Comparison of ENCODE assay signal across 18 mouse cellular contexts in genomic region chr1:106208581-106208980, GRCm38 (mm10). TPM values are rescaled to one million over a fixed set of nuclear protein-coding genes. Genes with fewer than 3 reads are reported as not detected.
DNase-seq lines count a peak whose midpoint lies in the region.
"Had no signal": no experiment of that assay in that cellular context is flagged by ENCODE, and none has a peak within 500 bp of the region (broad histone marks: within the 10 kb centered on the region; RNA-seq: fewer than 3 reads in every experiment).

No protein-coding gene starts in this region.

- peaks cover 20% of the 10 kb centered on the region for H3K4me1 ChIP-seq in brown adipose tissue, adult 24 weeks (ENCODE audit: control insufficient read depth, insufficient read depth, insufficient read length, low read length)

- H3K4me3 ChIP-seq in brown adipose tissue, adult 24 weeks (ENCODE audit: insufficient read depth, low read depth, low read length): no peak overlapping the region
- H3K4me3 ChIP-seq: heart, embryonic 13.5 days; hindbrain, embryonic 12.5 days; hindbrain, embryonic 15.5 days had no signal

- peak; percentile 25 for DNase-seq in embryo, embryonic 10 days (ENCODE audit: low spot score)
- DNase-seq in embryo, embryonic 10.5 days (ENCODE audit: low spot score): no peak
- peak; percentile 90 for DNase-seq in heart, adult 11 months
- no peak for DNase-seq in heart, postnatal 4 days
- DNase-seq in cerebellum, adult 11 months: no peak
- DNase-seq: adrenal gland, adult 8-10 months; adrenal gland, postnatal 25 days; cerebellum, adult 2 months; cerebellum, adult 9-11 months; cerebellum, postnatal 25 days; forebrain, postnatal 0 days; gastrocnemius, postnatal 36 days; heart, postnatal 14 days; kidney, adult 8-10 months had no signal

- 0 out of 2 replicates have a peak overlapping the region, but pooled peaks have one; percentile 5 for H3K27ac ChIP-seq in brown adipose tissue, adult 24 weeks (replicated peaks; ENCODE audit: low read depth, low read length)
- H3K27ac ChIP-seq: hindbrain, embryonic 12.5 days; hindbrain, embryonic 15.5 days had no signal

RNA-seq across cellular contexts. Expression of gene Phlpp1, which starts 37.0 kb away (rescaled TPM):
- total RNA-seq in heart, postnatal 4 days (2021): 10 to 100 TPM; 21.7 to 21.9 TPM
- polyA plus RNA-seq in brown adipose tissue, adult 24 weeks (2012; ENCODE audit: insufficient read depth, insufficient read length, missing spikeins): 5.9 and 7.5 TPM in 2 replicates

Comparison
In these comparisons a context has a peak if more than half of its experiments do, and no peak if none do; other contexts are left out.
1. DNase-seq: peak in embryo, embryonic 10 days (single experiment) and heart, adult 11 months (single experiment); none in embryo, embryonic 10.5 days (single experiment), heart, postnatal 4 days (single experiment) and cerebellum, adult 11 months (single experiment).